Mouse (Mus musculus) adrenal gland, adult 18-20 months (tissue): ENCODE measurements around the gene Pdx1. TPM values are rescaled to one million over a fixed set of nuclear protein-coding genes. Genes with fewer than 3 reads are reported as not detected.

Source experiments
- DNase-seq, 2 experiments: peaks; one replicate each; pipeline ENCODE4 v3.0.0; 2021 to 2022; ENCODE audit warnings: low spot score in 2 of 2
- long read RNA-seq, 2 experiments: library from polyadenylated mRNA; stranded (forward); transcript quantifications; one replicate each; pipeline ENCODE4 v2.0.0; 2021
- total RNA-seq, 2 experiments: library from RNA; stranded (reverse); gene quantifications; 1 replicate in 1 of 2; 2 replicates in 1 of 2; pipeline ENCODE4 v1.2.3; 2021

Pdx1 gene
- total RNA-seq, result not detected
- long read RNA-seq, experiment 1, result 0 reads
- long read RNA-seq, experiment 2, result 0 reads

DNA sequence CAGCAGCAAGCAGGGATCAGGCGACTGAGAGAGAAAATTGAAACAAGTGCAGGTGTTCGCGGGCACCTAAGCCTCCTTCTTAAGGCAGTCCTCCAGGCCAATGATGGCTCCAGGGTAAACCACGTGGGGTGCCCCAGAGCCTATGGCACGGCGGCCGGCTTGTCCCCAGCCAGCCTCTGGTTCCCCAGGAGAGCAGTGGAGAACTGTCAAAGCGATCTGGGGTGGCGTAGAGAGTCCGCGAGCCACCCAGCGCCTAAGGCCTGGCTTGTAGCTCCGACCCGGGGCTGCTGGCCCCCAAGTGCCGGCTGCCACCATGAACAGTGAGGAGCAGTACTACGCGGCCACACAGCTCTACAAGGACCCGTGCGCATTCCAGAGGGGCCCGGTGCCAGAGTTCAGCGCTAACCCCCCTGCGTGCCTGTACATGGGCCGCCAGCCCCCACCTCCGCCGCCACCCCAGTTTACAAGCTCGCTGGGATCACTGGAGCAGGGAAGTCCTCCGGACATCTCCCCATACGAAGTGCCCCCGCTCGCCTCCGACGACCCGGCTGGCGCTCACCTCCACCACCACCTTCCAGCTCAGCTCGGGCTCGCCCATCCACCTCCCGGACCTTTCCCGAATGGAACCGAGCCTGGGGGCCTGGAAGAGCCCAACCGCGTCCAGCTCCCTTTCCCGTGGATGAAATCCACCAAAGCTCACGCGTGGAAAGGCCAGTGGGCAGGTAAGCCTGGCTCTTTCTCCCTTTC lies at the start of gene Pdx1:
TSS of gene Pdx1 (plus strand) at position 34 of the 747 bp plus-strand sequence.
- DNase-seq, result peak in 1 of 2 experiments; percentile 2

DNA sequence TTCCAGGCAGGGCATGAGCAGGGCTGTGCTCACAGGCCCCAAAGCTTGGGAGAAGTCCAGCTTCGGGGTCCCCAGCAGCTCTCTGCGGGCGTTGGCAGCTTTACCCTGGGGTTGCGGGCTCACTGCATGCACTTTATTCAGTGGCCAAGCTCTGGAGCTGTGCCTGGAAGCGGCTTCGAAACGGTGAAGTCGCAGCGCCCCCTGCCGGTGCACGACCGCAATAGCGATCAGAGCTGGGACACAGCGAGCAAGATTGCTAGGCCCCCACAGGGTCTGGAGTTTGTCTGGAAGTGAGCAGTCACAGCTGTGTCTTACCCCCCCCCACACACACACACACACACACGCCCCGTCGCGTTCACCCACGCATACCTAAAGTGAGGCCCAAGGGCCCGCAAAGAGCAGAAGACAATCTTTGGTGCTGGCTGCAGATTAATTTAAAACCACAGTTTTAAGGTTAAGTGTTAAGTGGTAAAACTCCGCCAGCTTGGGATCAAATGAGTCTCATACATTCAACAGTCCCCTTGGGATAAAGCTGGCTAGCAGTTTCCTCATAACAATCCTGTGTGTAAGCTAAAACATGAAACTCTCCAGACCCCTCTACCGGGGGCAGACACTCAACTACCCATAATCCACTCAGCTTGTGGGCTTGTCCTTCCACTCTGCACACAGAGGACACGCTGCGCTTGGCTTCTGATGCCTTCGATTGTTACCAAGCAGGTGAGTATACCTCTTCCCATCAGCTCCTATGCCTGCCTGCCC lies 42.2 kb upstream of the Pdx1 start:
- peak; percentile 86 to 90 for DNase-seq

DNA sequence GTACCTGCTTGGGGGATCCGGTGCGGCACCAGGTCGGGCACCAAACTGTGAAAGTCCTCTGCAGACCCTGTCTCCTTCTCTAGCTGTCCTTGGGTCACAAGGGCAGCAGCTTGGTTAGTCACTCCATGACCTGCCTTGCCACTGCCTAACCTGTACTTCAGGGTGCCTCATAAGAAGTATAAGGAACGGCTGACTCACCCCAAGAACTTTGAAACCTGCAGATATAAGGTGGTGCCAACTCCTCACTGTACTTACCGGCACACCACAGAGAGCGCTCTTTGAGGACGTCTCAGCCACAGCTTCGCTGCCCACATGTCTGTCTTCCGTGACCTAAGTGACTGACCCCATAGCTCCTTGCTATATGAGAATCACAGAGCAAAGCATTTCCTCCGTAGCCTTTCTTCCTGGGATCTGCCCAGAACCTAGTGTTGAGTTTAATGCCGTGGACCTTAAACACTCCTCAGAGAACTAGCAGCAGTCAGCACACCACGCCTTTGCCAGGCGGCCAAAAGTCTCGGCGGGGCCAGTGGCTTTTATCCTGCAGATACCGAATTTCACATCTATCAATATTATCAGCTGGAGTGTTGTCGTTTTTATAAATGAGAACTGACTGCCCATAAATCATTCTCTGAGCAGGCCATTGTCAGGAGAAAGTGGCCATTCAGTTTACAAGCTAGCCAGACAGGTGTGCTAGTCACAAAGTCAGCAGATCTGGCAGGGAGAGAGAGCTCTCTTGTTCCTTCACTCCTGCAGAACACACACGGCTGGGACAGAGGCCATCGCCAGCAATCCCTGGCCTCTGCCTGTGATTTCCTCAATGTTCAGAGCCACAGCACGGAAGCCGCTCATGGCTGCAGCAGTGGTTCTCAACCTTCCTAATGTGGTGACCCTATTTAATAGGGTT lies 34.1 kb upstream of the Pdx1 start:
- no peak for DNase-seq

DNA sequence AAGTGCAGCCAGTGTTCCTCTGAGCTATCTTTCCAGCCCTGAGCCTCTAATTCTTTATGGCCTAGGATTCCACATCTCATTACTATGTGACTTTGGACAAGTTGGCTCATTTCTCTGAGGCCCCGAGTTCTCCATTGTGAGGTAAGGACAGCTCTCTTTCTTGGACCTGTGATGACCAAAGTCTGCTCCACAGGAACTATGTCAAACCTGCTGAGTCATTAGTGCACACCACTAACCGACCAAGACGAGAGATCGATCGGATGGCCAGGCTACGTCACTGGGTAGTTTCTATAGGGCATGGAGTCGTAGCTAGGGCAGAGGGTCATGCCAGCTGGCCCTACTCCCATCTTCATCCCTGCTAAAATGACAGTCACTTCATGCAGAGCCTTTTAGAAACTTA lies 25.9 kb upstream of the Pdx1 start:
- DNase-seq, result no peak

DNA sequence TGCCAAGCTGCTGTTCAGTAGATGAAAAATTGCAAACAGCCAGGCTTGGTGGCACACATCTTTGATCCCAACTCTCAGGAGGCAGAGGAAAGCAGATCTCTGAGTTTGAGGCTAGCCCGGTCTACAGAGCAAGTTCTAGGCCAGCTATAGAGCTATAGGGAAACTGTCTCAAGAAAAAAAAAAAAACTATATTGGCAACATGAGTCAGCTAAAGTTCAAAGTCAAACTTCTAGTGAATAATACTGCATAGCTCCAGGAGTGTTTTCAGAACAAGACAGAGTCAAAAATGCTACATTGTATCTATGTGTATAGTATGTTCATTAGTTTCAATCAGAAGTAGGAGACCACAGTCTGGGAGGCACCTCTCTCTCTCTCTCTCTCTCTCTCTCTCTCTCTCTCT lies 9.6 kb upstream of the Pdx1 start:
- DNase-seq, result no peak

DNA sequence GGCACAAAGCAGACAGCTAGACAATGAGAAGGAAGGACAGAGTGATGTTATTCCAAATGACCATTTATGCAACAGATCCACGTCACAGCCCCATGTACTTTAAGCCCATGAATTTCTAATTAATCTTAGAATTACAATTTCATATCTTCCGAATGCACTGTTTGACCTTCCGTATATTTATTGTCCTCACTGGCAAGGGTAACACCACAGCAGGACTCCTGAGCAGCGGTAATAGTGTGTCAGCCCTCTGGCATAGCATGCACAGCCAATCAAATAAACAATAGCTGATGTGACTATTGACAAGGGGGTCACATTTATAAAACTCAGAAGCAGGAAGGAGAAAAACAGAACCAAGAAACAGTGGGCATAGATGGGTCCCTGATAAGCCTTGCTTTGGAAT lies 9.0 kb upstream of the Pdx1 start:
- no peak for DNase-seq

DNA sequence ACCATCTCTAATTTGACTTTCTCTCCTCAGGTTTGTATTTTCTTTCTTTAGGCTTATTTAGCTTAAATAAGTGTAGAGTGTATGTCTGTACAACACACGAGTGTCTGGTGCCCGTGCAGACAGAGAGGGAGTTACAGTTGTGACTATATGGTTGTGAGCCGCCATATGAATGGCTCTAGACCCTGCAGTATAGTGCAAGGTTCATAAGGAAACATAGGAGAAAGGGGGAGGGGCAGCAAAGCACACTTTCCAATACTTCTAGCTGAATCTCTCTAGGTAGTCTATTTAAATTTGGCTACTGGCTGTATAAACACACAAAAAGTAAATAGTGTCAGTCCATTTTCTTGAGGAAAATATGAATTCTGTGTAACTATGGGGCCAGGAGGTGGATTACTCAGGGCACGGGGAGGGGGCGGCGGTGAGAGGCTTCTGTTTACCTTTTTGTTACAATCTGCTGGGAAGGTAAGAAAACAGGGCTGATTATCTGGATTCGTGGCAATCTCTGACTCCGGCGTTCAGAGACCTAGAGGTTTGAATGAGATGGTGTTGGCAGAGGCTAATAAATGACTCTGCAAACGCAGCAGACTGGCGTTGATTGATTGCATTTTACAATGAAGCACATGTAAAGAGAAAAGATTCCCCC lies 7.7 kb upstream of the Pdx1 start:
- DNase-seq, result no peak

DNA sequence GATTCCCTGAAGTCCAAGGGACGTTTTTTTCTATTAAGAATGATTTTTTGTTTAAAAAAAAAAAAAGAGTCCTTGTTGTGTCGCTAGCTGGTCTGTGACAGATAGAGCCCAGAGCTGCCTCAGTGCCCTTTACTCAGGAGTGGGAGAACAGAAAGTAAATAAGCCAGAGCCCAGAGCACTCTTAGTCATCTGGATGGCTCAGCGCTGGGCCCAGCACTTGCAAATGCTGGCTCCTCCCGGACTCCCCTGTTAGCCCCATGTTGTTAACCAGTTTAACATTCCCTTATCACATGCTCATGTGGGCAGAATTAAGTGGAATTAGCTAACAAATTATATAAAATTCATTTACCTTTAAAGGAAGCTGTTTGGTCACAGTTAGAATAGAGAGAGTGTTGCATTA lies 5.8 kb upstream of the Pdx1 start:
- DNase-seq, result no peak

DNA sequence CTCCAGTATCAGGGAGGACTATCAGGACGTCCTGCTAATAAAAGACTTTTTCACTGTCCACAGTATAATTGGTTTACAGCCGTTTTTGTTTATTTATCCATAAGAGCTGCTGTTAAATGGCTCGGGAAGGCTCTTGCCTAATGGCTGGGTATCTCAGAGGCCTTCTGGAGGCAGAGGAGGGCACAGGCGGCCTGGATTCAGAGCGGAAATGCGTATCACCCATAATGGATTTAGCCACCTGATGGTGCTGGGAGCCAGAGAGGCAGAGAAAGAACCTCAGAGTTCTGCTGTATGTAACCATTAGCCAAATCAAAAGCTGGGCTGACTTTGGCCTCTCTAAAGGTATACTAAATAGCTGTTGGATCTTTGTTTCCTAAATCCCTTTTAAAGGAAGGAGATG lies 2.3 kb upstream of the Pdx1 start:
- DNase-seq, result no peak

DNA sequence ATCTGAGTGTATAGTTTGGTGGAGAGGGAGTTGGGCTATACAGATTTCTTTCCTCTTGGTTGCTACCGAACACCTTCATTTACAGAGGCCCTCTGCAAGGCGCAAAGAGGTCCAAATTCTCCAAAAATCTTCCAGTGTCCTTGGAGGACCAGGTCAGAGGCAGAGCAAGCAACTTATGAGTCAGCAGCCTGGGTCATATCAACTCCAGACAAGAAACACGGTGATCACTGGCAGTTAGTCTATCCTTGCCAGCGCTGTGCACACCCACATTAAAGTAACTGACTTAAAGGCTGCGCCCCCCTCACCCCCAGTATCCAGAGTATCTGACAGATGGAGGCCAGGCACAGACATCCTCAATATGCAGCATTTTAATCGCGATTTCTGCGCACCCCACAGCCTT lies 1.0 kb upstream of the Pdx1 start:
- no peak for DNase-seq

DNA sequence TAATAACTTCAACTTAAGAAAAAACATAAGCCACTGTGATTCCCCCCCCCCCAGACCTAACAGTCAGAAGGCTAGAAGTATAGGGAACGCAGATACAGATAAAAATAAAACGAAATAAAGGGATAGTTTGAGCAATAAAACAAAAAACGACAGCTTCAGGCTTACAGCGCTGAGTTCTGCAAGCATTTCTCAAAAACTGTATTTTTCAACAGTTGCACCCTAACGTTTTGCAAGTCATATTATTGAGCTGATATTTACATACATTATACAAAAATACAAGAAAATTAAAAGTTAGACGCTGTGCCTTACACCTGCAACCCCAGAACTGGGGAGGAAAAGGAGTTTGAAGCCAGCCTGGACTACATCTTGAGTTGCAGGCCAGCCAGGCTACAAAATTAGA lies 388 bp upstream of the Pdx1 start:
- DNase-seq, result no peak

DNA sequence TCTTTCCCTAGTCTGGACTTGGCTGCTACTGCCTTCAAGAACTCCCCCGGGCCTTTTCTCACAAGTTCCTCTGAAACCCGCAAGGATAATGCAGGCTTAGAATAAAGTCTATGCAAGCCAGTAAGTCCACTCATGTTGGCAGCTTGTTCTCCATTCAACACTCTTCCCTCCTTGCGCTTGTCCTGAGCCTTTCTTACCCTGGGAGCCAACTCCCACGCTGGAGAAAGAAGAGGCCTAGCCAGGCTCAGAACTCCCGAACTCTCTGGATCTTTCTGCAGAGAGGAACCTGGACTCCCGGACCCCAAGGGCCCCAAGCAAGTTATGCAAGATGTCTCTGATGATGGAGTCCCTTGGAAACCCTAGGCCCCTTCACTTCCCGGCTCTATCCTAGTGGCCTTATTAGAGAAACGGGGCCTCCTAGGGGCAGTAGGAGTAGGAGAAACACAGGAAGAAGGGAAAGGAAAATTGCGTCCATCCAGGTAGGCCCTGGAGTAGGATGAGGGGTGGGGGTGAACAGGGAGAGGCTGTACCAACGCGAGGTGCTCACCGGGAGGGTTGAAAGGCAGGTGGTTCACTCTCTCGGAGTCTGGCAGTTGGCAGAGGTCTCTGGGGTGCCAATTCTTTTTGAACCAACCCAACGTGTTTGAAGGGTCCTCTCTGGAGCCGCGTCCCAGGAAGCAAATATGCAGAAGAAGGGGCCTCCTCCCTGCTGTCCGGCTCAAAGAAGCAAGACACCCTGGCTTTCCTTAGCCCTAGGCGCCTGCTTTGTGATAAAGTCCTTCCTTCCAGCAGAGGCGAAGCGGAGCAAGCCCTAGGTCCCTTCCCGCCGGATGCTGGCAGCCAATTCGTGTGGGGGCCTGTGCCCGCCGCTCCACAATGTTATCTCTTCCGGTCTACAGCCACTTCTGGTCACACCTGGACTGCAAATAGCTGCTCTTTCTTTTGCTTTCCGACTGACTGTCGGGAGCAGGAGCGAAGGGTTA lies 1.2 kb downstream of the Pdx1 start:
- no peak for DNase-seq

DNA sequence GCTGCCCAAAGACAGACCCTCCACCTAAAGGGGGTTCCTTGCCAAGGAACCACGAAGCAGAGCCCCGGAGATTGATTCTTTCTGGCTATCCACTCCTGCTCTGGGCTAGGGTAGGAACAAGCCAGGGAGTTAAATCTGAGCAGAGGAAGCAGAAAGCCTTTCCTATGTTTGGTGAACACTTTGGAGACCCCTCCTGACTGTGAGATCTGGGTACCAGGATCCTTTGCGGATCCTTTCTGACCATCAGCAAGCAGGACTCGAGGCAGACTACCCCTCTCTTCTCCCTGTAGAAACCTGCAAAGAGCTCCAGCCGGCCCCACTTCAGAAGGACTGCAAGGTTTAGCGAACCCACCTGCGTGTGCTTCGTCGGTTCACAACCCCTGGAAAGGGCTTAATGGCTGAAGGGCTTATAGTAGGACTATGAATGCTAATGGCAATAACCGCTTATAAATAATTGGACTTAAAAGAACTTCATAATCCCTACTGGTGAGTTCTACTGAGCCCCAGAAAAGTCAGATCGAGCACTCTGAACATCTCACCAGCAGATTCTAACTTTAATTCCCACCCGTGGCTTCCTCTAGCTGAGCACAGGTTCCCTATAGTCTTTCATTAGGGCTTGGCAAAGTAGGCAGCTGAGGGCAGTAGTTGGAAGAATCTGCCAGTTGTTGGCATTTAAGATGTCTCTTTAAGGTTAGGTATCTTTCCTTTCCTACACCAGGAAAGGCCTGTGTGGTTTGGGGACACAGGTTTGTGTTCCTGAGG lies 2.5 kb downstream of the Pdx1 start:
- no peak for DNase-seq

DNA sequence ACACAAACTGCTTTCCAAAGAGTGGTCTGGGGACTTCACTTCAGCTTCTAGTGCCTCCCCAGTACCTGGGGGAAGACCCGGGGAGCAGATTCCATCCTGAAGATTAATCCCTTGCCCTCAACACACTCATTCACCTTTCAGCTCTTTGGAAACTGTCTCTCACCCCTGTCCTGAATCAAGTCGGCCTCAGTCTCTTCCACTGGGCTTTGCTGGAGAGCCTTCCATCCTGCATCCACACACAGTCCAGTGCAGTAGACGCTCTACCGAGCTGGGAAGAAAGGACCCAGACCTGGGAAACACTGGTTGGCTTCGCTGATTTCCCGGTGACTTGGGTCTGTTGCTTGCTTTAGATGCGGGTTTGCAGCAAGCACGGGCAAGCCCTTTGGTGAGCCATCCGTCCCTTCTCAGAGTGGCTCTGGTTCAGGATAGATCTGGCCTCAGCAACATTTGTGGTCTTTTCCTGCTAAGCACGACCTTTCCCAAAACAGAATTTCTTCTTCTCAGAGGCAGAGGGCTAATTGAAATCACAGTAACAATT lies 3.1 kb downstream of the Pdx1 start:
- no peak for DNase-seq

DNA sequence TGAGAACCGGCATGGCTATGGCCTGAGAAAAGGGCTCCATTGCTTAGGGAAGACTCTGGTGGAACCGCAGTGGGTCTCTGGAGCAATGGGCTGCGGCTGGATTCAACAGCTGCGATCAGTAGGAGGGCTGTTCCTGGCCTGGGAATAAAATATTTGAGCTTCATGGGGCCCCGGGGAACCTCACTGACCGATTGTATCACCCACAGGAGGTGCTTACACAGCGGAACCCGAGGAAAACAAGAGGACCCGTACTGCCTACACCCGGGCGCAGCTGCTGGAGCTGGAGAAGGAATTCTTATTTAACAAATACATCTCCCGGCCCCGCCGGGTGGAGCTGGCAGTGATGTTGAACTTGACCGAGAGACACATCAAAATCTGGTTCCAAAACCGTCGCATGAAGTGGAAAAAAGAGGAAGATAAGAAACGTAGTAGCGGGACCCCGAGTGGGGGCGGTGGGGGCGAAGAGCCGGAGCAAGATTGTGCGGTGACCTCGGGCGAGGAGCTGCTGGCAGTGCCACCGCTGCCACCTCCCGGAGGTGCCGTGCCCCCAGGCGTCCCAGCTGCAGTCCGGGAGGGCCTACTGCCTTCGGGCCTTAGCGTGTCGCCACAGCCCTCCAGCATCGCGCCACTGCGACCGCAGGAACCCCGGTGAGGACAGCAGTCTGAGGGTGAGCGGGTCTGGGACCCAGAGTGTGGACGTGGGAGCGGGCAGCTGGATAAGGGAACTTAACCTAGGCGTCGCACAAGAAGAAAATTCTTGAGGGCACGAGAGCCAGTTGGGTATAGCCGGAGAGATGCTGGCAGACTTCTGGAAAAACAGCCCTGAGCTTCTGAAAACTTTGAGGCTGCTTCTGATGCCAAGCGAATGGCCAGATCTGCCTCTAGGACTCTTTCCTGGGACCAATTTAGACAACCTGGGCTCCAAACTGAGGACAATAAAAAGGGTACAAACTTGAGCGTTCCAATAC lies 4.7 kb downstream of the Pdx1 start:
- no peak for DNase-seq

DNA sequence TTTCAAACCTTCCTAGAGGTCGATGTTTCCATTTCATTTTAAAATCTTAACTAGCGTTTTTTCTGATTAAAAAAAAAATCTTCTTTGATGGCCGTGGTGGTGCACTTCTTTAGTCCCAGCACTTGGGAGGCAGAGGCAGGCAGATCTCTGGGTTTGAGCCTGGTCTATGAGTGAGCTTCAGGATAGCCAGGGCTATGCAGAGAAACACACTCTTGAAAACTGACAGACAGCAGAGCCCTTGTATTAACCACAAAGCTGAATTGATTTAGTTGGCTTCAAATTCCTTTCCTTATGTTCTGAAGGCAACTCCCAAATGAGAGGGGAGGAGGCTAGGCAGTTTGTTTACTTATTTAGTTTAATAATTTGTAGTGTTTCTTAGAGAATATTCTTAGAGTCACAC lies 6.0 kb downstream of the Pdx1 start:
- no peak for DNase-seq

DNA sequence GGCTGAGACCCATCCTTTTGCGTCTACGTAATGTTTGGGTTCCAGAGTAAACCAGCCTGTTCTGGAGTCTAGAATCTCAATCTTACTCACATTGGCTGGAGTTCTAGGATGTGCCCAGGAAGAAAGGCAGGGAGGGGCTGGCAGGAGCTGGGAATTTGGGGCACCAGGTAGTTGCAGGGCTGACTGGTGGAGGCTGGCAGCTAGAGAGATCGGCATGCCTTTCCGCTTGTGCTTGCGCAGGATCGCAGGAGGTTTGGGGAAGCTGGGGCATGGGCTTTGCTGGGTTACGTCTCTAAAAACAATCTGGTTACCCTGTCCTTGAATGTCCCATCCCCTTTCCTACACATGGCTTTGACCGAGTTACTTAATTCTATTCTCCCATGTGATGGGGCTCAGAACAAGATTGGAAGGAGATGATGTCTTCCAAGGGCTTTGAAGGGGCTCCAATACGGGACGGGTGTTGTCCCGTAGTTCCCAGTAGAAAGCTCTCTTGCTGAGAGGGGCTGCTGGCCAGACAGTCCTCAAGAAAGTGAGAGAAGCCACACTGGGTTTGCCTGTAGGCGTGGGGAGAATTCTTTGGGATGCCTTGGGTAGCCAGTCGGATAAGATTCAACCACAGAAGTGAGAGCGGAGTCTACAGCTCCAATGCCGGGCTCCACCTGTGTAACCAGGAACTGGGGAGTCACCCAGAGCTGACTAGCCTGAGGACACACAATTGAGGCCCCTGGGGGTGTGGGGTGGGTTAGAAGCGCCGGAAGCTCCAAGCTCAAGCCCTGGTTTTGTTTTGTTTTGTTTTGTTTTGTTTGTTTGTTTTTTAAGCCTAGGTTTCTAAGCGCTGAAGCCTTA lies 7.2 kb downstream of the Pdx1 start:
- no peak for DNase-seq
